Mouse (Mus musculus) E14TG2a.4 (cell line): ENCODE measurements around the gene Nol4l.

Experiments
- H3K27me3 ChIP-seq: 2 replicates; pipeline ENCODE4 v1.6.1; 2014; ENCODE audit warnings: low read length, control low read depth; ENCODE audit not compliant: insufficient read depth
- H3K36me3 ChIP-seq: 2 replicates; pipeline ENCODE4 v1.6.1; 2014; ENCODE audit warnings: low read length, control low read depth; ENCODE audit not compliant: insufficient read depth
- H3K4me1 ChIP-seq: replicated peaks from 2 replicates; pipeline ENCODE4 v1.6.1; 2014; ENCODE audit warnings: low read depth, low read length, control low read depth
- H3K4me3 ChIP-seq: replicated peaks from 2 replicates; pipeline ENCODE4 v1.5.1; 2014; ENCODE audit warnings: mild to moderate bottlenecking, low read length
- H3K9me3 ChIP-seq: 2 replicates; pipeline ENCODE4 v1.6.1; 2014; ENCODE audit warnings: low read length, control low read depth
- CTCF ChIP-seq: conservative IDR thresholded peaks from 2 replicates; pipeline ENCODE4 v1.5.1; 2014; ENCODE audit warnings: low read length
- NANOG ChIP-seq: IDR thresholded peaks from 2 replicates; pipeline ENCODE4 v1.6.1; 2014; ENCODE audit warnings: borderline replicate concordance, low read length, mixed read lengths
- POU5F1 ChIP-seq: IDR thresholded peaks from 2 replicates; pipeline ENCODE4 v1.6.1; 2014; ENCODE audit warnings: low read length, borderline replicate concordance

Gene Nol4l

DNA sequence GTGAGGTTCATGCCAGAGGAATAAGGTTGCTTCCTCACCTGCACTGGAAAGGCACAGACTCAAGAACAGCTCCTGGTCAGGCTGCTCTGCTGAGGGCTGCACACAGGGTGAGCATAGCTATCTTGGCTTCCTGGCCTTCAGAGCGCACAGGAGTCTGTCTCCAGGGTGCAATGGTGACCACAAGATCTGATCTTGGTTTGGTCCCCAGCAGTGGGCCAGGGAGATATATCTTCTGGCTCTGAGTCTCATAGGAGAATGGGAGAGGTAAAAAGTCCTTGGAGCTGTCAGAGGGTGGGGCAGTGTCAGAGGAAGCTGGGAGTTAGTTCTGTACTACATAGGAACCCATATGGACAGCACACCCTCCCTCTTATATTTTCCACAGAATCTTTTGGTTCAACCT is 50.3 kb downstream of the Nol4l start:
- Histone ChIP-seq H3K4me3 (no peak overlapping the region), H3K27me3 (peaks cover 36% of the 10 kb centered on the region), H3K36me3 (no peaks in the 10 kb centered on the region), H3K9me3 (no peaks in the 10 kb centered on the region), H3K4me1 (peaks cover 38% of the 10 kb centered on the region)
- TF ChIP-seq POU5F1 = no peak
- no peak for TF ChIP-seq CTCF
- TF ChIP-seq NANOG = no peak

DNA sequence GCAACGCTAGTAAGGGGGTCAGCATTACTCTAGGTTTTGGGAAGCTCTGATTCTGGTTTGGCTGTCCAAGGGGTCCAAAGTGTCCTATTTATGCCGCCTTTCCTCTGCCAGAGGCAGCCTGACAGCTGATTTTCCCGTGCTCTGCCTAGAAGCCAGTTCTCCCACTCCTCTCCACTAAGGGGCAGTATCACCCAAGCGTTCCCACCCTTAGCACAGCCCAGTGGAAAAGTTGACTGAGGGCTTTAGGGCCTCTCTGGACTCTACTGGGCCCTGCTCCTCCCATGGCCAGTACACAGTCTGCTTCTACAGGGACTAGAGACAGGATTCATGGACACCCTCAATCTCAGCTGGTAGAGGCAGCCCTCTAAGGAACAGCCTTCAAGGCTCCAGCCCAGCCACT is 51.2 kb downstream of the Nol4l start:
- Histone ChIP-seq H3K4me3 (no peak overlapping the region), H3K36me3 (no peaks in the 10 kb centered on the region), H3K27me3 (peaks cover 32% of the 10 kb centered on the region), H3K9me3 (no peaks in the 10 kb centered on the region), H3K4me1 (peaks cover 35% of the 10 kb centered on the region)
- TF ChIP-seq CTCF (peak; percentile 64), POU5F1 (no peak)

DNA sequence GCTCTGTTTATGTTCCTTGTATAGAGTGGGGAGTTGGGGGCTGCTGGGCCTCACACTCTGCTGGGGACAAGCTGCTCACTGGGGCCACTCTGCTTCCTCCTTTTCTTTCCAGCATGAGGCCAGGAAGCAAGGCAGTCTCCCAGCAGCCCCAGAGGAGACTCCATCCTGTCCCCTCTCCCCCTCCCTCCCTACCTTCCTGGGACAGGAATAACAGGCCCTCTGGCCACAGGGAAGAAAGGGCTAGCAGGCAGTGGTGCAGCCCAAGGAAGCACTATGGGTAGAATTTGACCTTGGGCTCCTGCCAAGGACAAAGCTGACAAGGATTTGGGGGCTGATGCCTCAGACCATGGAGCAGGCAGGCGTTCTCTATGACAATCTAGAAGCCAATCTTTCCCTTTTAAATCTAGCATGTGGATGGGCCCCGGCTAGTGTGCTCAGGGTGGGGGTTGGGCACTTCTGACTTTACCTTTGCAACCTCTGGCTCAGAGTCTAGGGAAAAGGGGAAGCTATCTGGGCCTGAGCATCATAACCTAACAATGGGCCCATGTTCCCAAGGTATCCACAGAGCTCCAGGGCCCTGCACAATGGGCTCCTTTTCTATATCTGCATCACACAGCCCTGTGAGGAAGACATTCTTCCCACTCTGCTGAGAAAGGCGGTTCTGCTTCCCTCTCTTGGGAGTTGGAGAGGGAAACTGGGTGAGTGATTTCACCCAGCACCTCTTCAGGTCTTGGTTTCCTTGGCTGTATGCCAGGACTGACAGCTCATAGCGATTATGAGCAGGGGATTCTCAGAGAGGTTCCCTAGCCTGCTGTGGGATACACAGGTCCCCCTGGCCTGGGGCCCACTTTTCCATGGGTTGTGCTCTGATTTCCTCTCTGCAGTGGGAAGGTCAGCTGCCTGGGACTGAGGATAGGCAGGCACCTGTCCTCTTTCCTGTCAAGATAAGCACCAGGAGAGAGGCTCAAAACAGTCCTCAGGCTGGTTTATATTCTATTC is 54.4 kb downstream of the Nol4l start:
- Histone ChIP-seq H3K36me3 (no peaks in the 10 kb centered on the region), H3K9me3 (no peaks in the 10 kb centered on the region), H3K4me3 (no peak overlapping the region), H3K27me3 (peaks cover 11% of the 10 kb centered on the region; the same call in 1 of the 2 replicates), H3K4me1 (peaks cover 24% of the 10 kb centered on the region)
- no peak for TF ChIP-seq NANOG
- no peak for TF ChIP-seq POU5F1
- TF ChIP-seq CTCF = no peak

DNA sequence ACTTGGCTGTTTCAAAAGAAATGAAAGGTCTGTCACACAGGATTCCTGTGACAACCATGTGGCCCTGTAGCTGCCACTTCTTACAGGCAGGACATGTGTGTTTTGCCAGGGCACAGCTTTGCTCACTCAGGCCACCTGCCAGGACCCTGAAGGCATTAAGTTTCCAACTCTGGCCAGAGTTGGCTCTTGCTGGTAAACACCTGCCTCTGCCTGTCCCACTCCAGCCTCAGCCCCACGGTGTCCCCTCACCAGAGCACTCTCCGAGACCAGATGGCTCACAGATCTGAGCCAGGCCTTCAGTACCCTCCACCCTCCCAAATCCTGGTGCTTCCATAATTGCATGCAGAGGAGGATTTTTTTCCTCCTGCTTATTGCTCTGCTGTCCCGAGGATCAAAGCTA is 58.8 kb downstream of the Nol4l start:
- H3K27me3 ChIP-seq = peaks cover 11% of the 10 kb centered on the region; the same call in 1 of the 2 replicates
- TF ChIP-seq POU5F1 (no peak), CTCF (no peak), NANOG (no peak)
- peaks cover 28% of the 10 kb centered on the region for H3K4me1 ChIP-seq
- no peak overlapping the region for H3K4me3 ChIP-seq
- no peaks in the 10 kb centered on the region for H3K9me3 ChIP-seq
- no peaks in the 10 kb centered on the region for H3K36me3 ChIP-seq

DNA sequence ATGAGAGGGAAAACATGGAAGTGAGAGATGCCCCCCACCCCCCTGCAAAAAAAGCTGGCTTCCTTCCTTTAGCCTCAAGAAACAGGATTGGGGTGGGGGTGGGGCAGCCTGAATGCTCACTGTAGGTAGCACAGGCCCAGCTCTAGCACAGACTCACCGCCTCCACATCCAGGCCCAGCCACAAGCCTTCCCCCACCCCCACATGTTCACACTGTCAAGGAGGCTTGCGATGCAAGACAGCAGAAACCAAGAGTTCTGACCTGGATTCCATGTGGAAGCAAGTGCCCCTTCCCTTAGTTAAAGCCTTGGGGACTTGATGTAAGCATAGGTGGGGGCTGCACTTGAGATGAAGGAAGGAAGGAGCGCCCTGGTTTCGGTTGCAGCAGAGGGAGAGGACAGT is 60.0 kb downstream of the Nol4l start:
- H3K9me3 ChIP-seq = no peaks in the 10 kb centered on the region
- no peak overlapping the region for H3K4me3 ChIP-seq
- H3K36me3 ChIP-seq = no peaks in the 10 kb centered on the region
- TF ChIP-seq NANOG (no peak), CTCF (no peak), POU5F1 (no peak)
- peaks cover 11% of the 10 kb centered on the region; the same call in 1 of the 2 replicates for H3K27me3 ChIP-seq
- H3K4me1 ChIP-seq = peaks cover 16% of the 10 kb centered on the region

DNA sequence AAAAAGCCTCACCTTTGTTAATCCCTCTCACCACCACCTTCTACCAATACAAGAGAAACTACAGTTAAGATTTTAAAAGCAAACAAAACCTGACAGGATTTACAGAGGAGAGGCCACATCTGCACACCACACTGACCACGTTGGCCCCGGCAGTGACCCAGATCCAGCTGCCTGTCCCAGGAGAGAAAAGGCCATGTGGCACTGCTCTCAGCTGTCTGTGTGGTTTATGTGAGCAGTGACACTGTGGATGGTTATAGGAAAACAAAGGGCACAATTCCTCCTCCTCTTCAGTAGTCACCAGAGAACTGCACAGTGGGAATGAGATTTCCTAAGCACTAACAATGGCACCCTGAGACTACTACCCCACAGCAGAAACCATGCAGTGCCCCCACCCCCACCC is 60.5 kb downstream of the Nol4l start:
- peaks cover 12% of the 10 kb centered on the region for H3K4me1 ChIP-seq
- H3K27me3 ChIP-seq = peaks cover 7% of the 10 kb centered on the region; the same call in 1 of the 2 replicates

DNA sequence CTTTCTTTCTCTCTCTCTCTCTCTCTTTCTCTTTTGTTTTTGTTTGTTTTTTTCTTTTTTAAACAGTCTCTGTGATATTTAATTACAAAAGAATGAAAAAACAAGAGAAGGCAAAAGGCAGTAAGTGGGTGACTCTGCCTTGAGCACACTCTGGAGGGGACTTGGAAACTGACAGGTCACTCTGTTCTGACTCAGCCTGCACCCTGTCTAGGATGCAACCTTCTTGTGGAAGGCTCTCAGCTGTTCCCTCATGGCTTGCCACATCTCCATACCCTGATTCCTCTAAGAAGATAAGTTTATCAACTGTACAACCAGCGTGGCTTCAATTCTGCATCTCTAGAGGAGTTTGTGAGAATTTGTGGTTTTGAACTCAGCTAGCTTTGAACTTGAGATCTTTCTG is 62.4 kb downstream of the Nol4l start:
- TF ChIP-seq NANOG = no peak
- TF ChIP-seq CTCF = no peak
- Histone ChIP-seq H3K4me3 (no peak overlapping the region), H3K36me3 (no peaks in the 10 kb centered on the region), H3K27me3 (peaks cover 4% of the 10 kb centered on the region; the same call in 1 of the 2 replicates), H3K9me3 (no peaks in the 10 kb centered on the region), H3K4me1 (peaks cover 12% of the 10 kb centered on the region)

More for the DNA sequence above, 60.5 kb downstream of the Nol4l start:
- Histone ChIP-seq H3K9me3 (no peaks in the 10 kb centered on the region), H3K36me3 (no peaks in the 10 kb centered on the region), H3K4me3 (no peak overlapping the region)
- TF ChIP-seq POU5F1 (no peak), NANOG (no peak), CTCF (no peak)

DNA sequence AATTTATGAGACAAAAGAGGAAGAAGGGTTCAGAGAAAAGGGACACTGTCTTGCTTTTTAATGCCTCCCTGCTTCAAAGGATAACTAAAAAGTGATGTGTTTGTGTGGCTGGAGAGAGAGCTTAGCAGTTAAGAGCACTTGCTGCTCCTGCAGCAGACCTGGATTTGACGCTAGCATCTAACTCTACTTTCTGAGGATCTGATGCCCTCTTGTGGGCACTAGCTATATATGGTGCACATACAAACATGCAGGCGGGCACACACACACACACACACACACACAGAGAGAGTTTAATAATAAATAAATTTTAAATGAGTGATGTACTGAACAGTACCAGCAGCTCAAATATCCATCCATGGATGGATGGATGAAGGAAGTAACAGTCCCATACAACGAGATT is 66.5 kb downstream of the Nol4l start:
- TF ChIP-seq NANOG = no peak
- peak; percentile 26 for TF ChIP-seq CTCF

DNA sequence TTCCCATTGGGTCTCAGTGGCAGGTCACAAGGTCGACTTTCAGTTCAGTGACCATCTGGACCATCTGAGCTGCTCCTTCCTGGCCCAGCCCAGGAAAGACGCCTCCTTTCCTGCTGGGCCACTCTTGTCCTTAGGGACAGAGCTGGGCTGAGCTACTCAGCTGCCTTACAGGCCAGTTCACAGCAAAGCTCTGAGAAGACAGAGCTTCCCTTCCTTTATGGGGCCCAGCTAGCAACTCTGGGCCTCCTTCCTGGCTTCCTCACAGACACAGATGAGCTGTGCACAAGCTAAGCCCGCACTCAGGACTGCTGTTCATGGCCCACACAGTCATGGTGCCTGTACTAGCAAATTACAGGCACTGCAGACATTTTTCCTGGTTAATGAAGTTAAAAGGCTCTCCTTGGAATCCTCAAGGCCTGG is 71.7 kb downstream of the Nol4l start:
- H3K36me3 ChIP-seq = no peaks in the 10 kb centered on the region
- no peaks in the 10 kb centered on the region for H3K9me3 ChIP-seq
- H3K27me3 ChIP-seq = peaks cover 11% of the 10 kb centered on the region; the same call in 1 of the 2 replicates
- peaks cover 15% of the 10 kb centered on the region; the same call in 1 of the 2 replicates for H3K4me1 ChIP-seq
- TF ChIP-seq CTCF = no peak
- TF ChIP-seq NANOG = no peak
- no peak for TF ChIP-seq POU5F1
- no peak overlapping the region for H3K4me3 ChIP-seq

More for the DNA sequence above, 66.5 kb downstream of the Nol4l start:
- Histone ChIP-seq H3K27me3 (0 out of 2 replicates have a peak, but pooled peaks cover under 1% of the 10 kb centered on the region), H3K4me3 (no peak overlapping the region), H3K9me3 (no peaks in the 10 kb centered on the region), H3K4me1 (no peaks in the 10 kb centered on the region), H3K36me3 (no peaks in the 10 kb centered on the region)
